Mouse (Mus musculus): ENCODE data around the gene Znfx1.

Znfx1 gene

DNA sequence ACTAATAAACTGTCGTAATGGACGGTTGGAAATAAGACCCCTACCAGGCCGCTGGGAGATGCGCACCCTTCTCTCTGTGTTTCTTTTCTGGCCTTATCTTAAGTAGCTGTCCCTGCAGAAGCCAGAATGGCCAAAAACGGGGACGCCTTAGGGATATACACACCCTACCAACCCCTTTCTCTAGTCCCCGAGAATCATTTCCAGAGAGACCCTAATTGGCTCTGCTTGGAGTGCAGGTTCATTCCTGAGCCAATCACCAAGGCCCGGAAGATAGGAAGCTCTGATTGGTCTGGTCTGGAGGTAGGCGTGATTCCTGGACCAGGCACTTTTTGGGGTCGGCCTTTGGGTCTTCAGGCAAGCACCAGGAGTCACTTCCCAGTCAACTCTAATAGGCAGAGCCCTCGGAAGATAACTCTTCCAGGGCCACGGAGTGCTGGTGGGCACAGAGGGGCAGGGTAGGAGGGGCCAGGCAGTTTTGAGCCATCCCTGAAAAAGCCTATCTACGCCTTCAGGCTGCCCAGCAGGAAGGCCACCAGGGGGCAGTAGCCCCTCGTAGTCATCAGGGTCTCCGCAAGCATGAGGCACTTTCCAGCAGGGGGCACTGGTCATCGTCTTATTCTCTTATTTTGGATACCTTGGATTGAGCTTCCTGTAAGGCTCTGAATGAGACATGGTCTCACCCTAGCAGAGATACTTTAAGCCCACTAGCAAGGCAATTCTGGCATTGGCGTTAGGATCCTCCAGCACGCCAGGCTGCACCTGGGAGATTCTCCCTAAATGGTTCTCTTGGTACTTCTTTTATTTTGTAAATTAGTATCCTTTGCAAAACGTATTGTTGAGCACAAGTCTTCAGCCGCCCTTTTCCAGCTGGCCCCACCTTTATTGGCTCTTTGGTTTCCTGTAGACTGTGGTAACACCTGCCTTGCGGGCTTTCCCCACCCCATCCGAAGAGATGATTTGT lies 9.1 kb upstream of the Znfx1 start:
- in situ Hi-C loops (cut with MboI) = loop anchor here (5.0 kb wide), 2 partner anchors 40 to 145 kb away; no protein-coding TSS in a partner anchor

DNA sequence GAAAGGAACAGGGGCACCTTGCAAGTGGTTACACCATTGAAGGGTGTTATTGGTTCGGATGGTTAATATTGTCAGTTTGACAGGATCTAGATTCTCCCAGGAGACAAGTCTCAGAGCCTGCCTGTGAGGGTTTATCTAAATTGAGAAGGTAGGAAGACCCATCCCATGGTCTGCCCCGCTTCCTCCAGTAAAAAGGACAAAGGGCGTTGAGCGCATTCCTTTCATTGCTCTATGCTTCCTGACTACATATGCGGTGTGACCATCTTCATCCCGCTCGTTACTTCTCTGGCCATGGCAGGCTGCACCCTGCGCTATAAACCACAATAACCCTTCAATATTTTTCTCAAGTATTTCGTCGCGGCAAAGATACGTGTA lies 8.4 kb upstream of the Znfx1 start:
- in situ Hi-C loops (cut with MboI) = loop anchor here (5.0 kb wide), 2 partner anchors 41 to 146 kb away; no protein-coding TSS in a partner anchor

DNA sequence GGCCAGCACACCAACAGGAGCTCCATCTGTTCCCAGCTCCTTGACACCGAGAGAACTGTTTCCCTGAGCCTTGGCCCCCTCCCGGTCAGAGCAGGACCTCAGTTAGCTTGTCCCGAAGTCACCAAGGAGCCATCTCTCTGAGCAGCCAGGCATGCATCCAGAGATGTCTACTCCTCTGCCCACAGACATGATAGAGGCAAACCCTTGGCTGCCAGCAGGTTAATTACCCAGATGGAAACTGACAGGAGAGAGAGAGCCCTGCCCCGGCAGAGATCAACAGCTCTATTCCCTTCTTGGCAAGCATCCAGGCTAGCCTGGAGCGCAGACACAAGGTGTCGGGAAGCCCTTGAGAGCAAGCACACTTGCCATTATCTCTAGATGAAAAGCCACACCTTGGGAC lies 7.5 kb upstream of the Znfx1 start:
- in situ Hi-C loops (cut with MboI) = loop anchor here (5.0 kb wide), 2 partner anchors 42 to 147 kb away; no protein-coding TSS in a partner anchor

DNA sequence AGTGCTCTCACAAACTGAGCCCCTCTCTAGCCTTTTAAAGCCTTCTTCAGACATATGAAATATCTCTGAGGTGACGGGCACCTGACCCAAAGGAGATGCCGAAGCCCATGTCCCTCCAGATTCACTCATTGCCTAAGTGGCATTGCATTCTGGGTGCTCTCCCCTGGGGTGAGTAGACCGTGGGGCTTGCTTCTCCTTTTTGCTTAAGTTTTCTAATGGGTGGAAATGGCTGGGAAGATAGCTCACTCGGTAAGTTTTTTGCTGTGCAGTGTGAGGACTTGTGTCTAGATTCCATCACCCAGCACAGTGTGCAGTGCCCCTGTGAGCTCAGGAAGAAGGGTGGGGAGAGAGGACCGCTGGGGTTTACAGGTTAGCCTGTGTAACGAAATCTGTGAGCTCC lies 4.8 kb upstream of the Znfx1 start:
- in situ Hi-C loops (cut with MboI) = no loop called here

DNA sequence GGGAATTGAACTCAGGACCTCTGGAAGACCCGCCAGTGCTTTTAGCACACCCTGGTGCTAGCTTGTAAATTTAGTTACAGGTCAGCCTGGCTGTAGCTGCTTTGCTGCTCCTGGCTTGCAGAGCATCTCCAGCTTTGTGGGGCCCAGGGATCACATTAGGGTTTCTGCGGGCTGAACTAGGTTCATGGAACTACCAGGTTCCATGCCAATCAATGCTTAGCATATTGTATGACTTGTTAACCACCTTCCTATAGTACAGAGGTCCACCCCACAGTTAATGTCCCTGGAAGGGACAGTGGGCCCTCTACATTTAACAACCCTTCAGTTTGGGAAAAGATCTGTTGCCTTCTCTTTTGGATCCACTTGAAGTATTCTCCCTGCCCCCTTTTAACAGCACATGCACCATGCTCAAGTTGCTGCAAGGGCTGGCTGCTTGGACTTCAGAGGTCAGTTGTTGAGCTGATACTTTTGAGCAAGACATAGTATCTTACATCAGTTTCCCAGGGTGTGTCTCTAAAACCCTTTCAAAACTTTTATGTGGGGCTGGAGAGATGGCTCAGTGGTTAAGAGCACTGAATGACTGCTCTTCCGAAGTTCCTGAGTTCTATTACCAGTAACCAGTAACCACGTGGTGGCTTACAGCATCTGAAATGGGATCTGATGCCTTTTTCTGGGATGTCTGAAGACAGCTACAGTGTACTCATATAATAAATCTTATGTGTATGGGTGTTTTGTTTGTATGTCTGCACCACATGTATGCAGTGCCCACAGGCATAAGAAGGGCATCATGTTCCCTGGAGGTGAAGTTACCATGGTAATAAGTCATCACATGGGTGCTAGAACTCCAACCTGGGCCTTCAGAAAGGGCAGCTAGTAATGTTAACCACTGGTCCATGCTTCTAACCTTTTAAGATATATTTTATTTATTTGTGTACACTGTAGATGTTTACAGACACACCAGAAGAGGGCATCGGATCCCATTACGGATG lies 4.0 kb upstream of the Znfx1 start:
- in situ Hi-C loops (cut with MboI) = no loop called here

DNA sequence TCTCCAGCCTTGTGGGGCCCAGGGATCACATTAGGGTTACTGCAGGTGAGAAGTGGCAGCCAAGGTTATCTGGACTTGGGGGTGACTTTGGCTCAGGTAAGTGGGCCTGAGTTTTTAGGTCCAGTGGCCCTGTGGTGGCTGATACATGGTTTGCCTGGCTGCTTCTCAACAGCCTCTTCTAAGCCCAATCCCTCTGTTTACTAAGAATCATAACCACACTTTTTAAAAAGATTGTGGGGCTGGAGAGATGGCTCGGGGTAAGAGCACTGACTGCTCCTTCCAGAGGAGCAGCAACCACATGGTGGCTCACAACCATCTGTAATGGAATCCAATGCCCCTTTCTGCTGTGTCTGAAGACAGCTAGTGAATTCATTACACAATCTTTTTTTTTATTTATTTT lies 3.2 kb upstream of the Znfx1 start:
- in situ Hi-C loops (cut with MboI) = no loop called here

DNA sequence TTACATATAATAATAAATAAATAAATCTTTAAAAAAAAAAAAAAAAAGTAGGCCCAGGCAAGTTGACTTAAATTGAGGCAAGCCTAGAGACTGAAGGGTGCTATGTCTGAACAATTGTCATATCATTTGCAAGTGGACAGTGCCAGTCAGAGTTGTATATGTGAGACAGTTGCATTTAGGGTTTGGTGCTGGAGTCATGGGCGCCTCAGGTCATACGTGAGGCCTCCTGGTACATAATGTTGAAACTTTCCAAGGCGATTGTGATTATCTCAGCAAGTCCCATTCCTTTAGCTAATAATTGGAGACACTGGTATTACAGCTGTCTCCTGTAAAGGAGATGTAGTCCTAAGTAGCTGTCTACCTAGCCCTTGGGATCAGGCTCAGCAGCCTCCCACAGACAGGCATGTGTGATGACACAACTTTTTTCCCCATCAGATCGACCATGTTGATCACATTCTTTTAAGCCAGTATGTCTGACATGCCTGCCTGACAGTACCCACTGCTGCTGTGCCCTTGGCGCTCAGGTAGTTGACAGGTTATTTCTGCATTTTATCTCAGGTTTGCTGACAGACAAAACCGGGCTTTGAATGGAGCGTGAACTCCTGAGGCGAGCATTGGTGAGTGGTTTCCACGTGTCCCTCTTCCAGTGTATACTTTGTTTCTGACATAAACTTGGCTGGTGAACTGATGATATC lies 1.9 kb upstream of the Znfx1 start:
- in situ Hi-C loops (cut with MboI) = no loop called here

DNA sequence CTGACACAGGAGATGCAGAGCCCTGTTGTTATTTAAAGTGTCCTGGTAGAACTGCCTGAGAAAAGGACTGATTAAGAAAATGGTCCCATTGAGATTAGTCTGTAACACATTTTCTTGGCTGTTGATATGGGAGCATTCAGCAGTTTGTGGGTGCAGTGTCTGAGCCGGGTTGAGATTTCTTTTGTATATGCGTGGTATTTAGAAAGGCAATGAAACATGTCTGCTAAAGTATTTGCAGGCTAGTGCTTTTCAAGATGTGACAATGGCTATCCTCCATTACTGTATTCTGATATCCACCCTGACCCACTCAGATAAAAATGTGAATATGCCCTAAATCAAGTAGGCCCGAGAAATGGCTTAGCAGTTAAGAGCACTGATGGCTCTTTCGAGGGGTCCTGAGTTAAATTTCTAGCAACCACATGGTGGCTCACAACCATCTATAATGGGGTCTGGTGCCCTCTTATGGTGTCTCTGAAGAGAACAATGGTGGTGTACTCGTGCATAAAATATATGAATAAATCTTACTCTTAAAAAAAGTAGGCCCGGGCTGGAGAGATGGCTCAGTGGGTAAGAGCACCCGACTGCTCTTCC lies 1.2 kb upstream of the Znfx1 start:
- in situ Hi-C loops (cut with MboI) = no loop called here

DNA sequence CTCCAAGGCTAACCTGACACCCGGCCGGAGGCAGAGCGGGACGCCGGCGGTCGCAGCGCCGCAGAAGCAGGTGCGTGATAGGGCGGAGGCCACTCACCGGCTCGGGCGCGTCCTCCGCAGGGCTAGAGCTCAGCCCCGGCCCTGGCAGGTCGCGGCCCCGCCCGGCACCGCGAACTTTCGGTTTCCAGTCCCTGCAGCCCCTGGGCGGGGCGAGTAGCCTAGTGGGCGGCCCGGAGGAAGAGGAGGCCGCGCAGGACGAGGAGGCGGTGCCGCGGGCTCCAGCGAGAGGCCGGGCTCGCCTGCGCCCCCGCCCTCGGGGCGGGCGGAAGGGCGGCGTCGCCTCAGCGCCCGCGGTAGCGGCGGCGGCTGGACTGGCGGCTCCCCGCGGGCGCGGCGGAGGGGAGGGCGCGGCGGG lies 311 bp downstream of the Znfx1 start:
- in situ Hi-C loops (cut with MboI) = no loop called here

DNA sequence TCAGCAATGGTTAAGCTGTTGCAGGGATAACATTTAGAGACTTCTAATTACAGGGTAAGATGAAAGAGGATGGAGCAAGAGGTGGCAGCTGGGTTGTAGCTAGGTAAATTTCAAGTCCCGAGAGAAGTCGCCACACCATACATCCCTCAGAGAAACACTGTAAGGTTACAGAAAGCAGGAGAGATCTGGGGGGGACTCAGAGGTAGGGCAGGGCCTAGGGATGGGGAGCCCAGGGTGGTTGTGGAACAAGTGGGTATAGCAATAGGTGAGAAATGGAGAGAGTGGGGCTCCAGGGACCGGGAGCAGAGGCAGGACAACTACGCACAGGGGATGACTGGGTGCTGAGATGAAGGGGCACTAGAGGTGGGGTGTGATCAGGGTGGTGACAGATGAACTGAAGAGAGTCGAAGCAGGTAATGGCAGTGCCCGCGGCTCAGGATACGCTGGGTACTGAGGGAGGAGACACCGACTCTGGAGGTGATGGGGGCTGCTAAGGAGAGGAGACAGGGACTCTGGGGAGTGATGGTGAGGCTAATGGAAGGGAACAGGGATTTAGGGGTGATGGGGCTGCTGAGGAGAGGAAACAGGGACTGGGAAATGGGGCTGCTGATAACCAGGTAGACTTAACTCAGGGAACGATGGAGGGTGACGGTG lies 1.3 kb downstream of the Znfx1 start:
- in situ Hi-C loops (cut with MboI) = no loop called here

DNA sequence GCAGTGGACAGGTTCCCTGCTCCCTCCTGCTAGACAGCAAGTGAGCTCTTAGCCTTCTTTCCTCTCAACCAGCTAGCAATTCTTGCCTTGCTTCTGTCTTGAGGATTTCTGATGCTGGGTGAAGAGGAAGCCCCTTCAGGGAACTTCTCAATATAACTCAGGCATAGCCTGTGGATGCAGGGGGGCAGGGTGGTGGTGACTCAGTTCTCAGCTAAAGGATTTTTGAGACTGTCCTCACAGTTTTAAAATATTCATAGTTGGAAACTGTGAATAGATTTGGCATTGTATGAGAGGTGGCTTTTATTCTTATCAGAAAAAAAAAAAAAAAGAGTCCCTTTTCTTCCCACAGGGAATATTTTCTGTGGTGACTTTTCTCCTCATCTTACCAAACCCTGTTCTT lies 2.1 kb downstream of the Znfx1 start:
- in situ Hi-C loops (cut with MboI) = no loop called here

DNA sequence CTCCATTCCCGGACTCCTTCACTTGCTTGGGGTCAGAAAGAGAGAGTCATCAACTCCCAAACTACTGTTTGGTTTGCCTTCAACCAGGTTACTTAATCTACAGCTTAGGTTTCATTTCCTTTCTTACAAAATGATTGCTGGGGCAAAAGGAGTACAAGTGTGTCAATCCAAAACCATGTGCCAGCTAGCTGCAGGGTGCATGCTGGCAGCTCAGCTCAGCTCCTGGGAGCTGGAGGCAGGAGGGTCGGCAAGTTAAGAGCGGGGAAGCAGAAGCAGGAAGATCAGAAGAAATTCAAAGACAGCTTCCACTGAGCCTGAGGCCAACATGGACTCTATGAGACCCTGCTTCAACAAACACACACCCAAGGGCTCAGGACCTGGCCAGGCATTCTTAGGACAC lies 2.5 kb downstream of the Znfx1 start:
- in situ Hi-C loops (cut with MboI) = no loop called here

DNA sequence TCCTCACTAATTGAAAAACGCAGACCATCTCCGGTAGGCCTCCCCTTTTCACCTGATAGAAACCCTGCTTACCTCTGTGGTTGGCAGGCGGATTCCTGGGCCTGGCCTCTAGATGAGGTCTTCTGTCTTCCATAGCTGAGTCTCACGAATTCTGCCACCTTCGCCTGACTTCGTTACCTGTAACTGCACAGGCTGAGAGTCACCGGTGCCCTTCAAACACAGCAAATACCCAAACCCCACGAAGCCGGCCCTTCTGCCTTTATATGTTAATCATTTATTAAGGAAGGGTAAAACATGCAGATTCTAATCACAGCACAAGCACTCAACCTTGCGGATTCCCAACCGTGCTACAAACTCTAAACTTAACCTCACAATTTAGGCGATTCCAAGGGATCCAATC lies 2.9 kb downstream of the Znfx1 start:
- in situ Hi-C loops (cut with MboI) = no loop called here

DNA sequence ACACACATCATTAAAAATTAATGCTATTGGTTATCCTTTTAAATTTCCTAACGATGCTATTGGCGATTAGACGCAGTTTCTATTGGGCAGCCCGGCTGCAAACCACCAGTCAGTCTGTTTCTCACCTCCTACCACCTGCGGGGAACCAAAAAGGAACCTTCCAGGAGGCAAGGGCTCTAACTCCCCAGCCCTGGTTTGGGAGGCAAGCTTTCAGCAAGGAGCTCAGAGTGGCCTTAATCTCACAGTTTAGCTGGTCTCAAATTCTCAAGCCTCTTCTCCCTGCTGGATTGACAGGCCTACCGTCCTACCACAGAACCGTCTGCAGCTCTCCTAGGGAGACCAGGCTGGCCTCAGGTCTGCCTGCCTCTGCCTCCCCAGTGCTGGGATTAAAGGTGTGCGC lies 3.3 kb downstream of the Znfx1 start:
- in situ Hi-C loops (cut with MboI) = no loop called here

DNA sequence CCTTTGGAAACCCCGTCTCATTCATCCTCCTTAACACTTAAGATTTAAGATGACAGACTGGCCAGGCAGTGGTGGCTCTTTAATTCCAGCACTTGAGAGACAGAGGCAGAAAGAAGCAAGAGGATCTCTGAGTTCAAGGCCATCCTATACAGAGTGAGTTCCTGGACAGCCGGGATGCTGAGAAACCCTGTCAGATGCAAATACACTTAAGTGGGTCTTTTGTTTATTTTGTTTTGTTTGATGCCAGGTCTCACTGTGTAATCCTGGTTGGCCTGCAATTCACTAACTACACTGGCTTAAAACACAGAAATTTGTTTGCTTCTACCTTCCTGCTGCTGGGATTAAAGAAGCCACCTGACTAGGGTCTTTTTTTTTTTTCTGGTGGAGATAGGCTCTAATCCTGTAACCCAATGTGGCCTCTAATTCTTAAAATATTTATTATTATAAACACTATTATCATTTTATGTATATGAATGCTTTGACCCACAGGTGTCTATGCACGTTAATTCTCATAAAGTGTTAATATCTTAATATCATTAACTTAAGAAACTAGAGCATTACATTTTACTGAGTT lies 3.9 kb downstream of the Znfx1 start:
- in situ Hi-C loops (cut with MboI) = no loop called here

DNA sequence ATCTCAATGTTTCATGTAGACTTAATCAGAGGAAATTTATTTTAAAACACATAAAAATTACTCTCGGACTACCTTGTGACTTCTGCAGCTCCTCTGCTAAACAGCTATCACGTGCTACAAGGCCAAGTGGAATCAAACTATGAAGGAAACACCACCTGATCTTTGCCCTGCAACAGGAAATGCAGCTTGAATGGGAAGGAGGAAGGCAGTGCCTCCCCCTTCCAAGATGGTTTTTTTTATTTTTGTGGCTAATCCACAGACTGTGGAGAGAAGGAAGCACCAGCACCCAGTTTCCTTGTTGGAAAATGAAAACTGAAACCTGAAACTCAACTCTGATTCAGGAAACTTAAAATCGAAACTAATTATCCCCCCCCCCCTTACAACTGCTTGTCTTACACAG lies 4.6 kb downstream of the Znfx1 start:
- in situ Hi-C loops (cut with MboI) = no loop called here

DNA sequence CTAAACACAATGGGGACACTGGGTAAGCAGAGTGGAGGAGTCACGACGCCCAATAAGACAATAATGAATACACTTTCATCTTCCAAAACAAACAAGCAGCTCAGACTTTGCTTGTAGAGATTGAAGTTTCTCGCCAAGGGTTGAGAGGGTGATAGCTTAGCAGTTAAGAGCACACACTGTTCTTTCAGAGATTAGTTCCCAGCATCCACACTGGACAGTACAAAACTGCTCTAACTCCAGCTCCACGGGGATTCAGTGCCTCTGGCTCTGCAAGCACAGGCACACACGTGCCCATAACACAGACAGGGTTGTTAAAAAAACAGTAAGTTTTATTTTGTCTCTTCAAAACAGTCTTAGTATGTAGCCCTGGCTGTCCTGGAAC lies 5.9 kb downstream of the Znfx1 start:
- in situ Hi-C loops (cut with MboI) = no loop called here

DNA sequence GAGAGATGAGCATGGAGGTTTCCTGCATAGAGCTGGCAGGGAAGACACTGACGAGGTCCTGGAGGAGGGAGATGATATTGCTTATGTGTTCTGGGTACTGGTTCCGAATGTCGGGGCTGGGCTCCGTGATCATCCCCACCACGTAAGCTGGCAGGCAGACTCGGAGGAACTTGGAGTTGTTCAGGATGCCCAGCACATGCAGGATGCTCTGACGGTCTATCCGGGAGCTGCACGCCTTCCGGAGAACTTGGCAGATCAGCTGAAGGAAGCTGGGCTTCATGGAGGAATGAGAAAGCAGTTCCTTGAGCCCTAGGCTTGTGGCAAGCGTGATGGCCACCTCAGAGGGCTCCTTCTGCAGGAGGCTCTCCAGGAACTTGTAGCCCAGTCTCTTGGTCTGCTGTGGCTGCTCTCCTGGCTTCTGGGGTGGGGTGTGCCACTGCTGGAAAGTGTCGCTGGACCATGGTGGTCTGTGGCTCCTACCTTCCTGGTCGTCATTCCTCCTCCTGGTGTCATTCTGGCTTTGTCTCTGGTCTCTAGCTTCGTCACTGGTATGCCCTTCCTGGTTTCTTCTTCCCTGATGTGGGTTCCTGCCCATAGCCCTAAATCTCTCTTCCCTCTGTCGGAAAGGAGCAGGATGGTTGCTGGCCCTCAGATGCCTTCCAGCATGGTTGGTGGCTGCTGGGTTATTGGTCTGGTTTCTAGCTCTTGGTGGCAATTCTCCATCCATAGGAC lies 6.4 kb downstream of the Znfx1 start:
- in situ Hi-C loops (cut with MboI) = no loop called here

DNA sequence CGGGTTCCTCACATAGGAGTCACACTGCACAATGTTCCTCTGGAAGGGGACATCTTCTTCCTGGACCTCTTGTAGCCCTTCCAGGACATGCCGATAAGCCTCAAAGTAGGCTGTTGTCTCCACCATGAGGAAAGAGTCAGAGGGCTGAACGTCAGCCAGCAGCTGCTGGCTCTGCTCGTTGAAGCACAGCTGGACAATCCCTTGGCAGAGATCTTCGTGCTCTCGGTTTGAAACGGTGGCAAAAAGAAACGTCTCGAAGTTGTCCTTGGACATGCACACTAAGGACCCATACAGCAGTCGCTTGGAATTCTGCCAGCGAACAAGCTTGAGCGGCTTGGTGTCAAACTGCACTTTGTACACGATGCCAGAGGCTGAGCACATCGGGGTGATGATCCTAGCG lies 7.4 kb downstream of the Znfx1 start:
- in situ Hi-C loops (cut with MboI) = no loop called here
